Mouse (Mus musculus): ENCODE data around the gene Ctcf. TPM values are rescaled to one million over a fixed set of nuclear protein-coding genes. Genes with fewer than 3 reads are reported as not detected.

Ctcf gene
- polyA plus RNA-seq, 1 experiment from 2014 or later, result 117 TPM

DNA sequence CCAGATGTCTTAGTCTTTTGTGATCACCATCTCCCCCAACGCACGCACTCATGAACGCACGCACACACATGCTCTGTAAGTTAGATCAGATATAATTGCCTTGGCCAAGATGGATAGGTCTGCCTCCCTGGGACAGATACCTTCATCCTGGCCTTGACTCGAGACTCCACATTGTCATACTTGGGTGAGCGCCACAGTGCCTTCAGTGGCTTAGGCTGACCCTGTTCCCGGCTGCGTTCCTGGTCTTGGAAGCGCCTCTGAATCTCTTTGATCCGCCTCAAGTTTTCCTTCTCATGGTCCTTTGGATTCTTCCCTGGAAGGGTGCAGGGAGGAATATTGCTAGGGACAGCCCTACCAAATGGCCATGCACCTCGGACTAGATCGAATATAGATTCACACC lies 70.1 kb downstream of the Ctcf start:
- peaks cover 19% of the 10 kb centered on the region for H3K36me3 ChIP-seq (ENCODE audit: insufficient read depth, low read length)
- H3K4me3 ChIP-seq (ENCODE audit: low read length), result peak overlapping the region; percentile 84
- no peaks in the 10 kb centered on the region for H3K27me3 ChIP-seq (ENCODE audit: insufficient read depth, low read length)
- ATAC-seq (ENCODE audit: low FRiP score, low TSS enrichment), result no peak
- no peaks in the 10 kb centered on the region for H3K9me3 ChIP-seq (ENCODE audit: low read length)
- H3K27ac ChIP-seq (ENCODE audit: low read length), result no peak overlapping the region
- H3K9ac ChIP-seq (replicated peaks; ENCODE audit: low read length), result peak overlapping the region; percentile 75
- peak overlapping the region; percentile 95 for H3K4me2 ChIP-seq (replicated peaks; ENCODE audit: low read depth, low read length)
- peaks cover 24% of the 10 kb centered on the region for H3K4me1 ChIP-seq (ENCODE audit: insufficient read depth, low read length)
- WGBS, result 57% methylated on average over 12 of the region's 12 CpGs

DNA sequence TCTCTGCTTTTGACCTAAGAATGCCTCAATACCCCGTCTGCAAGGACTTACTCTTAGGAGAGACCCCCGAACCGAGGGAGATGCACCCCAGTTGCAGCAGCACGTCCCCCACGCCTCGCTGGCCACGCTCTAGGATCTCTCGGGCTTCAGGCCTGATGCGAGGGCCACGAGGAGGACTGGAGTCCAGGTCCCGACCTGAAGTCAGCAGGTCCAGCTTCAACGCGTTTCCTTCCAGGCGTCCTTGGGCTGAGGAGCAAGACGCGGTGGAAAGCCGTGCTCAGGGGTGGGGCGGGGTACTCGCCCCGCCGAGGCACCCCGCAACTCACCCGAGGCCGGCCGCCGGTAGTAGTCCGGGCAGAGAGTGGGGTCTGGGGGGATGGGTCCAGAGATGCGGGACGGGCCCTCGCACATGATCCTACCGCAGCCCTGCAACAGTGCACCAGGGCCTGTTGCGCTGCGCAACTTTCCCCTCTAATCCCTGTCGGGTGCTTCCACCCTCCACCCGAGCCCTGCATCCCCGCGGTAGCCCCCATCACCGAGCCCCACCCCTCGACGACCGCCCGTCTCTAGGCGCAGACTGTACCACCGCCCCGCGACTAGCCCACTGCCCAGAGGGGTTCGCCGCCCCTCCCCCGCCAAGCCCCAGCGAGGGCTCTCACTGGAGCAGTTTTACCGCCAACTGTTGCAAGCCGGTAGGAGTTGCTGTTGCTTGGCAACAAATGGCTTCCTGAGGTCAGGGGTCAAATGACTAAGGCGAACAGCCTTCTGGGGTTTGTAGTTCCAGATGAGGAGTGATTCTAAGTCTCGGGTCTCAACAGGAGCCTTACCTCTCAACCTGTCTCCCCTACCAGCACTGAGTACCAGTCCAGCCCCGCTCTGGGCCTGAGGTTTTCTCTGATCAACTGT lies 71.4 kb downstream of the Ctcf start, which contains the start of the genes 4933405L10Rik and Enkd1:
Gene 4933405L10Rik, plus strand, starts transcription at position 158 of the 906 bp plus-strand sequence.
Gene Enkd1, minus strand, starts transcription at position 713 of the 906 bp plus-strand sequence.
- peak; percentile 78 for ATAC-seq (ENCODE audit: low FRiP score, low TSS enrichment)
- no peak within 1 kb of the TSS for H3K27ac ChIP-seq (ENCODE audit: low read length)
- H3K9ac ChIP-seq (replicated peaks; ENCODE audit: low read length), result peak within 1 kb of the TSS; percentile 75
- under 1% methylated on average over 55 of the region's 55 CpGs for WGBS
- peak within 1 kb of the TSS; percentile 95 for H3K4me2 ChIP-seq (replicated peaks; ENCODE audit: low read depth, low read length)
- H3K4me1 ChIP-seq (ENCODE audit: insufficient read depth, low read length), result peaks cover 14% of the 10 kb centered on the region
- no peaks in the 10 kb centered on the region for H3K9me3 ChIP-seq (ENCODE audit: low read length)
- H3K4me3 ChIP-seq (ENCODE audit: low read length), result peak within 1 kb of the TSS; percentile 84
- H3K27me3 ChIP-seq (ENCODE audit: insufficient read depth, low read length), result no peaks in the 10 kb centered on the region
- peaks cover 17% of the 10 kb centered on the region for H3K36me3 ChIP-seq (ENCODE audit: insufficient read depth, low read length)

DNA sequence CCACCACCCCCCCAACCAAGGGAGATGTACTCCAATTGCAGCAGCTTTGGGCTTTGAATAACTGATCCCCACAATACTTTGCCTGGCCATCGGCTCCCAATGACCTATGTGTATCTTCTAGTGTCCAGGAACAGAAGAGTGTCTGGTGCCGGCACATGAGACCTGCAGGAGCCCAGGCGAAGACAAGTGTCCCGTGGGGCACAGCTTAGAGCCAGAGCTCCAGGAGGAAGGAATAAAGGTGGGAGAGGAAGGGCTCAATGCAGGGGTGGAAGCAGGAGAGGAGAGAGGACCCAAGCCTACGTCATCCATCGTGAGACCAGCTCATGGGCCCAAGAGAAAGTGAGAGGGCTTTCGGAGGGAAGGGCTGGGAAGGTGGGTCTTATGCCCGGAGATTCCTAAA lies 72.3 kb downstream of the Ctcf start:
- H3K9me3 ChIP-seq (ENCODE audit: low read length), result no peaks in the 10 kb centered on the region
- no peak overlapping the region for H3K27ac ChIP-seq (ENCODE audit: low read length)
- WGBS, result 95% methylated on average over 8 of the region's 8 CpGs
- peaks cover 14% of the 10 kb centered on the region for H3K4me1 ChIP-seq (ENCODE audit: insufficient read depth, low read length)
- H3K27me3 ChIP-seq (ENCODE audit: insufficient read depth, low read length), result no peaks in the 10 kb centered on the region
- H3K4me2 ChIP-seq (replicated peaks; ENCODE audit: low read depth, low read length), result no peak overlapping the region
- H3K4me3 ChIP-seq (ENCODE audit: low read length), result no peak overlapping the region
- no peak for ATAC-seq (ENCODE audit: low FRiP score, low TSS enrichment)
- no peak overlapping the region for H3K9ac ChIP-seq (replicated peaks; ENCODE audit: low read length)
- H3K36me3 ChIP-seq (ENCODE audit: insufficient read depth, low read length), result peaks cover 8% of the 10 kb centered on the region

DNA sequence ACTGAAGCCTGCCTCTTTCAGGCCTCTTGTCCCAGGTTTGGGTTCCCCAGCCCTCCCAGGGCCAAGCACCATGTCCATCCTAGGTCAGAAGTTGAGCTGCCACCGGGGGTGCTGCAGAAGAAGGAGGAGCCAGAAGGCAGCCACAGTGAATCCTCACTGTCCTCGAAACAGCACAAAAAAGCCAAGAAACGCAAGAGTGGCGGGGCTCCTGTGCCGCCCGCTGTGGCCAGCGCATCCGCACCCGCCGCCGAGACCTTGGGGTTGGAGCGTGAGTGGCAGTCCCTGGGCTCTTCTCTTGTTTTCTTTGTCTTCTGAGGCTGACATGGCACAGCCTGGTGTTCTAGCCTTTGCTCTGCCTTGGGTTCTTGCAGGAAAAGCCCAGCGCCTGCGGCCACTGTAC lies 72.9 kb downstream of the Ctcf start:
- H3K9me3 ChIP-seq (ENCODE audit: low read length), result no peaks in the 10 kb centered on the region
- no peaks in the 10 kb centered on the region for H3K27me3 ChIP-seq (ENCODE audit: insufficient read depth, low read length)
- H3K27ac ChIP-seq (ENCODE audit: low read length), result no peak overlapping the region
- ATAC-seq (ENCODE audit: low FRiP score, low TSS enrichment), result no peak
- WGBS, result 77% methylated on average over 14 of the region's 14 CpGs
- H3K4me2 ChIP-seq (replicated peaks; ENCODE audit: low read depth, low read length), result no peak overlapping the region
- peaks cover 14% of the 10 kb centered on the region for H3K4me1 ChIP-seq (ENCODE audit: insufficient read depth, low read length)
- peaks cover 2% of the 10 kb centered on the region; the same call in 1 of the 2 replicates for H3K36me3 ChIP-seq (ENCODE audit: insufficient read depth, low read length)
- no peak overlapping the region for H3K4me3 ChIP-seq (ENCODE audit: low read length)
- no peak overlapping the region for H3K9ac ChIP-seq (replicated peaks; ENCODE audit: low read length)

DNA sequence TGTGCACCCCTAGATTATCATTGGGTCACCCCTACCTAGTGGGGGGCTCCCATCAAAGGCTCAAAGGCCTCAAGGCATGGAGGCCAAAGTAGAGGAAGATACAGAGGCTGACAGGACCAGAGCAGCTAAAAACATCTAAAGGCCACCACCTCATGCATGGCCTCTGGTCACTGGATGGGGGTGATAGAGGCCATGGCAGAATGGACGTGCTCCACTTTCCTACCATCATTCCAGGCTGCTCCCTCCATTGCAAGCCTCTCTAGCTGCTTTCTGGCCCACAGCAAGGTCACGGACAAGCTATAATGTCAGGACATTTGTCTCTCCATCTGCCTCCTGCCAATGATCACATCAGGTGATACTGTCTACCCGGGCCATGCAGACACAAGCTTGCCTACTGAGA lies 75.9 kb downstream of the Ctcf start:
- peaks cover 2% of the 10 kb centered on the region for H3K4me1 ChIP-seq (ENCODE audit: insufficient read depth, low read length)
- no peaks in the 10 kb centered on the region for H3K9me3 ChIP-seq (ENCODE audit: low read length)
- H3K27me3 ChIP-seq (ENCODE audit: insufficient read depth, low read length), result no peaks in the 10 kb centered on the region
- H3K4me3 ChIP-seq (ENCODE audit: low read length), result no peak overlapping the region
- no peak for ATAC-seq (ENCODE audit: low FRiP score, low TSS enrichment)
- 72% methylated on average over 3 of the region's 3 CpGs for WGBS
- no peak overlapping the region for H3K9ac ChIP-seq (replicated peaks; ENCODE audit: low read length)
- peaks cover 7% of the 10 kb centered on the region; the same call in 1 of the 2 replicates for H3K36me3 ChIP-seq (ENCODE audit: insufficient read depth, low read length)
- no peak overlapping the region for H3K27ac ChIP-seq (ENCODE audit: low read length)
- H3K4me2 ChIP-seq (replicated peaks; ENCODE audit: low read depth, low read length), result no peak overlapping the region

DNA sequence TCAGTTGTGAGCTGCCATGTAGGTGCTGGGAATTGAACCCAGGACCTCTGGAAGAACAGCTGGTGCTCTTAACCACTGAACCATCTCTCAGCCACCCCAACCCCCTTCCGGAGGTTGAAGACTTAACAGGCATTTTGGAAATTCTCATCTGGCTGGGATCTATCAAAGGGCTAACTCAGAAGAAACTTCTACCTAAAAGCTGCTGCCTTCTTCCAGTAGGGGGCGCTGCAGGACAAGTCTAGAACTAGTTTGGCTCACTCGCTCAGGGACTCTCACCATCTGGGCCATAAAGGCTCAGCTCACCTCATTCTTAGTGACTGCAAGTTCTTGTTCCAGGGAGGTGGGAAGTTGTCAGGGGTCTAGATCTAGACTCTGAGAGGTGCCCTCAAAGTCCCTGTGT lies 77.8 kb downstream of the Ctcf start:
- H3K36me3 ChIP-seq (ENCODE audit: insufficient read depth, low read length), result peaks cover 8% of the 10 kb centered on the region; the same call in 1 of the 2 replicates
- no peaks in the 10 kb centered on the region for H3K4me1 ChIP-seq (ENCODE audit: insufficient read depth, low read length)
- 8% methylated on average over 3 of the region's 3 CpGs for WGBS
- no peaks in the 10 kb centered on the region for H3K9me3 ChIP-seq (ENCODE audit: low read length)
- H3K27me3 ChIP-seq (ENCODE audit: insufficient read depth, low read length), result no peaks in the 10 kb centered on the region
- H3K4me2 ChIP-seq (replicated peaks; ENCODE audit: low read depth, low read length), result no peak overlapping the region
- H3K4me3 ChIP-seq (ENCODE audit: low read length), result no peak overlapping the region
- H3K9ac ChIP-seq (replicated peaks; ENCODE audit: low read length), result no peak overlapping the region
- peak overlapping the region; percentile 57; the same call in 1 of the 2 replicates for H3K27ac ChIP-seq (ENCODE audit: low read length)
- peak; percentile 56 for ATAC-seq (ENCODE audit: low FRiP score, low TSS enrichment)

DNA sequence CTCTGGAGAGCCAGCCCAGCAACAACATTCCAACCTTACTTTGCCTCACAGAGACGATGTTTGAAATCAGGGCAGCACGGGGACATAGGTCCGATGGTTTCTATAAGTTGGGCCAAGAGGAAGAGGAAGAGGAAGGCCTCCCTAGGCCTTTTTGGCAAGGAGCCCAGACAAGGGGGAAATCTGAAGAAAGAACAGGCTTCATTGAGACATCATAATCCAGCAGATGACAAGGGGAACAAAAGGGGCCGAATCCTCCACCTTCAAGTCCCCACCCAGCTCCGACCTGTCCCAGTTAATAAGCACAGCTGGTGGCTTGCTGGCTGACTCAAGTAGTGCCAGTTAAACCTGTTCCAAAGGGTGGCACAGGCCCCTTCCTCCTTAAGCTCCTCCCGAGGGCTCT lies 78.7 kb downstream of the Ctcf start:
- H3K9me3 ChIP-seq (ENCODE audit: low read length), result no peaks in the 10 kb centered on the region
- H3K27ac ChIP-seq (ENCODE audit: low read length), result peak overlapping the region; percentile 57; the same call in 1 of the 2 replicates
- H3K36me3 ChIP-seq (ENCODE audit: insufficient read depth, low read length), result peaks cover 8% of the 10 kb centered on the region; the same call in 1 of the 2 replicates
- H3K4me2 ChIP-seq (replicated peaks; ENCODE audit: low read depth, low read length), result no peak overlapping the region
- H3K27me3 ChIP-seq (ENCODE audit: insufficient read depth, low read length), result no peaks in the 10 kb centered on the region
- 65% methylated on average over 6 of the region's 6 CpGs for WGBS
- no peak for ATAC-seq (ENCODE audit: low FRiP score, low TSS enrichment)
- no peaks in the 10 kb centered on the region for H3K4me1 ChIP-seq (ENCODE audit: insufficient read depth, low read length)
- no peak overlapping the region for H3K4me3 ChIP-seq (ENCODE audit: low read length)
- H3K9ac ChIP-seq (replicated peaks; ENCODE audit: low read length), result no peak overlapping the region

DNA sequence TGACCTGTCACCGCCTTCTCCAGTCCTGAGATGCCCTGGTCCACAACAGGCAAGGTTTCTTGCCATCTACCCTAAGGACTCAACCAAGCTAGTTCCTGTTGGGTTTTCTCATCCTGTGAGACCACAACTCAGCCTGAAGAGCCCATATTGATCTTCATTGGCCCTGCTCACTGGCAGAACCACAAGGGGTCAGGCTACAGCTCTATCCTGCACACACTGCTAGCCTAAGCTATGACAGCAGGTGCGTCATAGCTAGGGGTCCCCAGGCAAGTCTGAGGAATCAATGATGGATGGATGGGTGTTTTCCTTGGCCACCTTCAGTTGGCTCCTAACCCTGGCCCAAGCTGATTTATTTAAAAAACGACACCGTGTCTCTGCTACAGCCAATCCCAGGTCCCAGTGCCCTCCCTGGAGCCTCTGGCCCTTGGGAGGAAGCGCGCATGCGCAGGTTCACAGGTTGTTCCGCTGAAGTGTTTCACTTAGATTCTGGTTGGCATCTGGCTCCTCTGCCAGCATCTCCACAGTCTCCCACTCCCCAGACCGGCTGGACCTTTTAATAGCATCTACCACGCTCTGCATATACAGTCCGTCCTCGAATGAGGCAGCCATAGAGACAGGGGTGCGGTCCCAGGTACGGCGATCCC lies 80.1 kb downstream of the Ctcf start:
- H3K27me3 ChIP-seq (ENCODE audit: insufficient read depth, low read length), result no peaks in the 10 kb centered on the region
- peaks cover 8% of the 10 kb centered on the region; the same call in 1 of the 2 replicates for H3K36me3 ChIP-seq (ENCODE audit: insufficient read depth, low read length)
- no peak overlapping the region for H3K4me2 ChIP-seq (replicated peaks; ENCODE audit: low read depth, low read length)
- ATAC-seq (ENCODE audit: low FRiP score, low TSS enrichment), result no peak
- no peak overlapping the region for H3K27ac ChIP-seq (ENCODE audit: low read length)
- no peaks in the 10 kb centered on the region for H3K4me1 ChIP-seq (ENCODE audit: insufficient read depth, low read length)
- H3K4me3 ChIP-seq (ENCODE audit: low read length), result no peak overlapping the region
- no peak overlapping the region for H3K9ac ChIP-seq (replicated peaks; ENCODE audit: low read length)
- WGBS, result 95% methylated on average over 15 of the region's 15 CpGs
- H3K9me3 ChIP-seq (ENCODE audit: low read length), result no peaks in the 10 kb centered on the region

DNA sequence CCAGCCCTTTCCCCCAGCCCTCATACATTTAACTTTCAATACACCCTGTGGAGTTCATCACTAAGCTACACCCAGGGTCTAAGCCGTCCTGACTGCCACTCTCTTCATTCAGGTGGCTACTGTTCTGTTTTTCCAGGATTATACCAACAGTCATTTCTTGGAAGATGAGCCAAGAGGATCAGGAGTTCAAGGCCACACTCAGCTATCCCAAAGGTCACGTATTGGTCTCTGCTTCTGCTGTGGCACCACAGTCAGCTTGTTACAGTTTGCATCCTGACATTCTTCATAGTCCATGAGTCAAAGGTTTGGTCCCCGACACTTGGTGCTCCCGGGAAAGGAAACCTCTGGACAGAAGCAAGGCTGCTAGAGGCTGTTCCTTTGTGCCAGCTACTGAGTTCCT lies 83.3 kb downstream of the Ctcf start:
- H3K9me3 ChIP-seq (ENCODE audit: low read length), result no peaks in the 10 kb centered on the region
- no peaks in the 10 kb centered on the region for H3K27me3 ChIP-seq (ENCODE audit: insufficient read depth, low read length)
- H3K4me1 ChIP-seq (ENCODE audit: insufficient read depth, low read length), result no peaks in the 10 kb centered on the region
- WGBS, result 85% methylated on average over 4 of the region's 4 CpGs
- H3K36me3 ChIP-seq (ENCODE audit: insufficient read depth, low read length), result peaks cover 12% of the 10 kb centered on the region; the same call in 1 of the 2 replicates
- H3K27ac ChIP-seq (ENCODE audit: low read length), result no peak overlapping the region
- no peak overlapping the region for H3K4me3 ChIP-seq (ENCODE audit: low read length)
- no peak overlapping the region for H3K9ac ChIP-seq (replicated peaks; ENCODE audit: low read length)
- ATAC-seq (ENCODE audit: low FRiP score, low TSS enrichment), result no peak
- H3K4me2 ChIP-seq (replicated peaks; ENCODE audit: low read depth, low read length), result no peak overlapping the region
